Mouse (Mus musculus): Measurements from ENCODE around the gene Igsf23.

GRCm38 (mm10) chr7:19944709-19945108 is 5.8 kb downstream of the Igsf23 start:
- no peak for TF ChIP-seq CTCF (IDR thresholded peaks at IDR 0.05; ENCODE audit: borderline replicate concordance, control insufficient read depth, extremely low read depth, insufficient read depth, low read length, poor library complexity)
- no peak for TF ChIP-seq POLR2A (IDR thresholded peaks at IDR 0.05; ENCODE audit: control insufficient read depth, extremely low read depth, insufficient read depth, low read length, poor library complexity)

All from thymus, adult 2 months (tissue).